Mouse (Mus musculus): ENCODE results near the gene Olfr690. TPM values are rescaled to one million over a fixed set of nuclear protein-coding genes. Genes with fewer than 3 reads are reported as not detected.
"Not testable (repeated sequence)": the region's sequence is repeated elsewhere in the genome, so short reads cannot be mapped to it uniquely, and the experiment has no call there.

The Olfr690 gene
- not detected in 2 replicates for polyA plus RNA-seq (2015; fragmentation: Nextera tagmentation; extraction: Ambion mirVana)

DNA sequence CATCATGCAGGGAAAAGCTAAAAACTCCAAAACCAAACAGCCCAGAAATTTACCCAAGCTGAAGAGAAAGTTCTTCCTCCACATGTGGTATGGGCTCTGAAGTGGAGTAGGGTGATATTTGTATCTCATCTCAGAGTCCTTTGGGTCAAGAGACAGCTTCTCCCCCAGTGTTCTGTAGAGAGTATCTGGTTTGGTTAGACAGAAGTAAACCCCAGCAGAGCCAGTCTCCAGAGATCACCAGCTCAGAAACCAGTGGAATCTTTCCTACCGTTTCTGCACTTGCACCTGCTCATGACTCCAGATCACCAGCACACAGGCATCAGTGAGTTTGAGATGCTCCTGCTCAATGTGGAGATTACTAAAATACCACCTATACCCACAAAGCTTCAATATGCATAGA lies at the start of gene Olfr690:
Gene Olfr690 (minus strand): TSS at position 101 of the 400 bp plus-strand sequence.
- no peak for DNase-seq (ENCODE audit: low spot score)

DNA sequence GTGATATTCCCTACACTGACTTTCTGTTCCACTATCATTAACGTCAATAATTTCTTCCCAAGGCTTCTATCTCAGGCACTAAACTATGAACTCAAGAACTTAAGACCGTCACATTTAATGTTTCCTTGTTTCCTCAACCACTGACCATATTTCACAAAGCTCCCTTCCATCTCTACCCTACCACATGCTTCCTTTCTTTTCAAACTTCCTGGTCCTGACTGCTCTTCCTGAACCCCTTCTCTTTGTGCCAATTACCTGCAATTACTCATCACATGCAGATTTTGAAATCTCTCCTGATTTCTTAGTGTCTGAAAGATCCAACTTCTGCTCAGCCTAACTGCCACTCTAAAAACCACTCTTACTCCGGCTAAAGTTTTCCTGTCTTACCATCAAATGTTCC lies 46.4 kb upstream of the Olfr690 start:
- DNase-seq (ENCODE audit: low spot score): no peak

DNA sequence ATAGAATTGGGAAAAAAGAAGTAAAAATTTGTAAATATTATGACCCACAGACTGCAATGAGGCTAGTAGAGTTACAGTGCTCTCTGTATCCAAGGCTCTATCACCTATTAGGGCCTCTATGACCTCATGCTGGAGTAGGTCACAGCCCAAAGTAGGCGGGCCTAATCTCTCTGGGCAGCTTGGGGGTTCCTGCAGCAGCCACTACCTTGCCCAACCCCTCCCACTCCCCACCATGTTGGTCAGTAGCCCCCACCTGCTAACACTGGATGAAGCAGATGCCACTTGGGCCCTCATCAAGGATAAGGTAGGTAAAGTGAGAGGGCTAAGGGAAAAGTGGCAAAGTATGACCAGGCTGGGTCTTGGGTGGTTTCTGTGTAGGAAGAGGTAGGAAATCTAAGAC lies 41.0 kb upstream of the Olfr690 start, which contains the start of gene Gm5901:
Gene Gm5901 (plus strand): TSS at position 173 of the 400 bp plus-strand sequence.
- DNase-seq (ENCODE audit: low spot score): no peak

- DNase-seq (ENCODE audit: low spot score): no peak
Measured at GRCm38 (mm10) chr7:105373976-105374375, 40.1 kb upstream of the Olfr690 start.

DNA sequence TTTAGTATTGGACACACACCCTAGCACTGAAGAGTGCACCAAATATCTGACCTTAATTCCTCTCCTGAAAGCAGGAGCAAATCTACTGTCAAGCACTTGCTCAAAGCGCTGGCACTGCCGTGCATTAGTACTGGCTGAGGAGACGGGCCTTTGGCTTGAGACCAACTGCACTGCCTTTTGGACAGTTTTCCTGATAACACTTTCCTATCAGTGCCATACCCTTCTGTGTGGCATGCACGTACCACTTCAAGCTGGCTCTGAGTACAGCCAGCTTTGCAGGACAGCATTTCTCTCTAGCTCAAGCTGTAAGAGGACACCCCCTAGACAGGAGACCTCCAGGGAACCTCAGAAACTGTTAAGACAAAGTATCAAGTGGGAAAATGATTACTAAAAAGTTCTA lies 39.6 kb upstream of the Olfr690 start:
- no peak for DNase-seq (ENCODE audit: low spot score)

DNA sequence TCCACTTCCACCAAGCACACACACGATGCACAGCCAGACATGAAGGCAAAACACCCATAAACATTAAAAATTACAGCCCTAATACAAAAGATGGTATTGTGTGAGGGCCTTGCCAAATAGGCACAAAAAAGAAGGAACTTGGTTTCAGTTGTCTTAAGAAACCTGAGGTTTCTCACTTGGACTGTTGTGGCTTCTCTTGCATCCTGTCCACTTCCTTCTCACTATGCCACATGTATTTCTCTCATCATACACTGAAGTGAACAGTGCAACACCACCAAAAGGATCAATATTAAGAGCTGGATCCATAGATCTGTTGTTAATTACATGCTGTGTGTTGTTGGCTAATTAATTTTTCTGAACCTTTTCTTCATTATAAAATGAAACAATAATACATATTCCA lies 39.0 kb upstream of the Olfr690 start:
- no peak for DNase-seq (ENCODE audit: low spot score)

DNA sequence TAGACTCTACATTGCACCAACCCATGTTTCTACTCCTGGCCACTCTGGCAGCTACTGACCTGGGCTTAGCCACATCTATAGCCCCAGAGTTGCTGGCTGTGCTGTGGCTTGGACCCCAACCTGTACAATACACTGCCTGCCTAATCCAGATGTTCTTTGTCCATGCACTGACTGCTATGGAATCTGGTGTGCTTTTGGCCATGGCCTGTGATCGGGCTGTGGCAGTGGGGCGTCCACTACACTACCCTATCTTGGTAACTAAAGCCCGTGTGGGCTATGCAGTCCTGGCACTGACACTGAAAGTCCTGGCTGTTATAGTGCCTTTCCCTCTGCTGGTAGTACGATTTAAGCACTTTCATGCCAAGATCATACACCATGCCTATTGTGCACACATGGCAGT lies 34.6 kb upstream of the Olfr690 start:
- no peak for DNase-seq (ENCODE audit: low spot score)

GRCm38 (mm10) chr7:105367930-105368329 lies 34.0 kb upstream of the Olfr690 start, which contains the start of gene Olfr692:
Olfr692 (plus strand) TSS chr7:105368230.
- DNase-seq (ENCODE audit: low spot score): no peak

DNA sequence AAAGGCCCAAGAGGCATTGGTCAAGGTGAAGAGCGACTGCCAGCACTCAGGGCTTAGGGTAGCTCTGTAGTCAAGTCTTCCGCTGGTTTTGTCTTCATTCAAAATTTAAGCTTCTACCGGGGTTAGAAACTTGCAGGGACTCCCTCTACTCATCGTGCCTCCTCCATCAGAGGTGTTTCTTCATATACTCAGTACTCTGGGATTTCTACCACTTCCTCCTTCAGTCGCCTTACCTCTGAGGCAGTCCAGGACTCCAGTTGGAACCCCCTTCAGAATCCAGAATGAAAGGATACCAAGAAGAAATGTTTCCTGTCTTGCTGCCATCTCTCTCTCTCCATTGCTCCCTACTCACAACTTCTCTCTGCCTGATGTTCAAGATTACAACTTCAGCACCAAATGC lies 33.4 kb upstream of the Olfr690 start:
- no peak for DNase-seq (ENCODE audit: low spot score)

DNA sequence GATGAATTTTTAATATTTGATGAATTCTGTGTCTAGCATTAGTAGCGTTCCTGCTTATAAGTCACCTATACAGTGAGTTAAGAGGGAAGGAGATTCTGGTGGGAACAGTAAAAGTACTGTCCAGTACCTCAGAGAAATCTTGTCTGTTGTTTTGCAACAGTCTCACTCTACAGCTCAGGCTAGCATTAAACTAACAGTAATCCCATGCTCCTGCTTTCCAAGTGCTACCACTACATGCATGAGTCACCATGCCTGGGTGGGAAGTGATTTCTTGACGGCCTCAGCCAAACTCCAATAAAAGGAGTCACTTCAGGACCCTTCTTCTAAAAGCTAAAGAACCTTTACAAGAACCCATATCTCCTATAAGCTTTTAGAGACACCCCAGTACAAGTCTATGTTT lies 27.8 kb upstream of the Olfr690 start:
- DNase-seq (ENCODE audit: low spot score): no peak

- not testable (repeated sequence) for DNase-seq (ENCODE audit: low spot score)
Measured at GRCm38 (mm10) chr7:105356487-105356886, 22.6 kb upstream of the Olfr690 start.

- not testable (repeated sequence) for DNase-seq (ENCODE audit: low spot score)
Measured at GRCm38 (mm10) chr7:105356064-105356463, 22.2 kb upstream of the Olfr690 start.

DNA sequence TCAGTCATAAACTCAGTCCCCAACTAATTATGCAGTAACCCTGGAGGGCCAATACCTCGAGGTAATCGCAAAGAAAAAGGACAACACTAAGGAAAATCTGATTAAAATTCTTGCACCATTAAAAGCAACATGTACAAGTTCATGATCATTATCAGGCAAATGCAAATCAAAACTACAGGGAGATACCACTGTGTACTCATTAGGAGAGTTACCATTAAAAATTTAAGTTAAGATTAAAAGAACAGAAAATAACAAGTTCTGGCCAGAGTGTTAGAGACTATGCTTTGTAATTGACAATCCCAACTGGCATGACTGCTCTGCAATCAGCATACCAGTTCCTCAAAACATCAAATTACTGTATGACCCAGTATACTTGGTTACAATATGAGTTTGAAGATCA lies 8.8 kb upstream of the Olfr690 start:
- DNase-seq (ENCODE audit: low spot score): no peak

- DNase-seq (ENCODE audit: low spot score): no peak
Measured at GRCm38 (mm10) chr7:105342170-105342569, 8.3 kb upstream of the Olfr690 start, which contains the start of gene Olfr691. Olfr691 (minus strand) TSS chr7:105342270.

- no peak for DNase-seq (ENCODE audit: low spot score)
Measured at GRCm38 (mm10) chr7:105325302-105325701, 8.6 kb downstream of the Olfr690 start.

GRCm38 (mm10) chr7:105310865-105311264 lies 23.0 kb downstream of the Olfr690 start, which contains the start of gene Olfr689:
Olfr689 (plus strand) TSS chr7:105311165.
- DNase-seq (ENCODE audit: low spot score): no peak

- no peak for DNase-seq (ENCODE audit: low spot score)
Measured at GRCm38 (mm10) chr7:105290051-105290450, 43.9 kb downstream of the Olfr690 start.

GRCm38 (mm10) chr7:105287795-105288194 lies 46.1 kb downstream of the Olfr690 start, which contains the start of gene Olfr688:
Olfr688 (plus strand) TSS chr7:105288095.
- DNase-seq (ENCODE audit: low spot score): no peak

Other genes starting within 250 kb of the Olfr690 start
- gene Olfr680-ps1, start 241.3 kb downstream of the Olfr690 start, polyA plus RNA-seq (2015; fragmentation: Nextera tagmentation; extraction: Ambion mirVana): not detected in 2 replicates
- gene Olfr681, start 217.3 kb downstream of the Olfr690 start, polyA plus RNA-seq (2015; fragmentation: Nextera tagmentation; extraction: Ambion mirVana): not detected in 2 replicates
- not detected in 2 replicates for gene Olfr683, start 187.1 kb downstream of the Olfr690 start, polyA plus RNA-seq (2015; fragmentation: Nextera tagmentation; extraction: Ambion mirVana)
- gene Olfr684, start 170.5 kb downstream of the Olfr690 start, polyA plus RNA-seq (2015; fragmentation: Nextera tagmentation; extraction: Ambion mirVana): not detected in 2 replicates
- gene Olfr685, start 148.1 kb downstream of the Olfr690 start, polyA plus RNA-seq (2015; fragmentation: Nextera tagmentation; extraction: Ambion mirVana): not detected in 2 replicates
- gene Olfr686, start 126.6 kb downstream of the Olfr690 start, polyA plus RNA-seq (2015; fragmentation: Nextera tagmentation; extraction: Ambion mirVana): not detected in 2 replicates
- not detected in 2 replicates for gene Olfr688, start 46.0 kb downstream of the Olfr690 start, polyA plus RNA-seq (2015; fragmentation: Nextera tagmentation; extraction: Ambion mirVana)
- not detected in 2 replicates for gene Olfr689, start 22.9 kb downstream of the Olfr690 start, polyA plus RNA-seq (2015; fragmentation: Nextera tagmentation; extraction: Ambion mirVana)
- not detected in 2 replicates for gene Olfr691, start 8.2 kb upstream of the Olfr690 start, polyA plus RNA-seq (2015; fragmentation: Nextera tagmentation; extraction: Ambion mirVana)
- not detected in 2 replicates for gene Olfr692, start 34.1 kb upstream of the Olfr690 start, polyA plus RNA-seq (2015; fragmentation: Nextera tagmentation; extraction: Ambion mirVana)
- not detected in 2 replicates for gene Gm5901, start 40.9 kb upstream of the Olfr690 start, polyA plus RNA-seq (2015; fragmentation: Nextera tagmentation; extraction: Ambion mirVana)
- gene Fam160a2, start 66.0 kb upstream of the Olfr690 start, polyA plus RNA-seq (2015; fragmentation: Nextera tagmentation; extraction: Ambion mirVana): 13.7 and 16.0 TPM in 2 replicates
- gene Cnga4, start 70.5 kb upstream of the Olfr690 start, polyA plus RNA-seq (2015; fragmentation: Nextera tagmentation; extraction: Ambion mirVana): 0.05 TPM in 1 of 2 replicates, not detected in the other
- gene Cckbr, start 91.6 kb upstream of the Olfr690 start, polyA plus RNA-seq (2015; fragmentation: Nextera tagmentation; extraction: Ambion mirVana): 0.06 and 0.20 TPM in 2 replicates
- 14.0 and 15.1 TPM in 2 replicates for gene Cavin3, start 148.2 kb upstream of the Olfr690 start, polyA plus RNA-seq (2015; fragmentation: Nextera tagmentation; extraction: Ambion mirVana)
- 24.3 and 25.6 TPM in 2 replicates for gene Smpd1, start 220.3 kb upstream of the Olfr690 start, polyA plus RNA-seq (2015; fragmentation: Nextera tagmentation; extraction: Ambion mirVana)
- gene Apbb1, start 247.5 kb upstream of the Olfr690 start, polyA plus RNA-seq (2015; fragmentation: Nextera tagmentation; extraction: Ambion mirVana): 6.5 and 7.7 TPM in 2 replicates

Data from thymus, postnatal 0 days (tissue).